Mouse (Mus musculus) ES-E14 (cell line): ENCODE measurements around the gene Plxnd1. TPM values are rescaled to one million over a fixed set of nuclear protein-coding genes. Genes with fewer than 3 reads are reported as not detected.

Source experiments
- DNase-seq: peaks from one replicate; pipeline ENCODE4 v3.0.0-alpha.2; 2013; ENCODE audit warnings: low read depth, low spot score
- H3K27ac ChIP-seq: 2 replicates; pipeline ENCODE4 v1.5.1; 2012; ENCODE audit warnings: low read depth, mild to moderate bottlenecking, low read length, moderate library complexity, mixed read lengths; ENCODE audit not compliant: poor library complexity, insufficient read depth, severe bottlenecking
- H3K36me3 ChIP-seq: 2 replicates; pipeline ENCODE4 v1.6.1; 2012; ENCODE audit warnings: mild to moderate bottlenecking, low read length, moderate library complexity, mixed read lengths; ENCODE audit not compliant: control insufficient read depth, poor library complexity, insufficient read depth, severe bottlenecking
- H3K4me1 ChIP-seq, 2 experiments: fragments of 150-350 bp in 1 of 2; sonication (generic) in 1 of 2; 2 replicates each; pipeline ENCODE4 v1.6.1; 2012; ENCODE audit warnings: low read length in 2 of 2, mild to moderate bottlenecking in 1 of 2, mixed read lengths in 1 of 2; ENCODE audit not compliant: control insufficient read depth in 2 of 2, insufficient read depth in 2 of 2, poor library complexity in 1 of 2
- H3K4me3 ChIP-seq, 2 experiments: fragments of 150-350 bp in 1 of 2; sonication (generic) in 1 of 2; 2 replicates each; pipeline ENCODE4 v1.5.1; 2012; ENCODE audit warnings: low read length in 2 of 2, low read depth in 1 of 2, mild to moderate bottlenecking in 1 of 2, mixed read lengths in 1 of 2; ENCODE audit not compliant: insufficient read depth in 1 of 2, poor library complexity in 1 of 2, severe bottlenecking in 1 of 2
- H3K9ac ChIP-seq: 2 replicates; pipeline ENCODE4 v1.6.1; 2012; ENCODE audit warnings: low read depth, mild to moderate bottlenecking, low read length, mixed read lengths; ENCODE audit not compliant: poor library complexity, insufficient read depth, severe bottlenecking
- H3K9me3 ChIP-seq: fragments of 150-350 bp; sonication (generic); 2 replicates; pipeline ENCODE4 v1.6.1; 2012; ENCODE audit warnings: low read depth, mild to moderate bottlenecking, low read length; ENCODE audit not compliant: control insufficient read depth, insufficient read depth
- CHD2 ChIP-seq: IDR thresholded peaks from 2 replicates; pipeline ENCODE4 v1.6.1; 2014; ENCODE audit warnings: mild to moderate bottlenecking, low read depth, low read length, inconsistent platforms
- HCFC1 ChIP-seq: IDR thresholded peaks from 2 replicates; pipeline ENCODE4 v1.6.1; 2012; ENCODE audit warnings: low read length, inconsistent platforms, borderline replicate concordance; ENCODE audit not compliant: insufficient read depth
- MAFK ChIP-seq: IDR thresholded peaks from 2 replicates; pipeline ENCODE4 v1.6.1; 2014; ENCODE audit warnings: mild to moderate bottlenecking, low read depth, low read length, inconsistent platforms; ENCODE audit not compliant: insufficient read depth
- ZC3H11A ChIP-seq: IDR thresholded peaks from 2 replicates; pipeline ENCODE4 v1.6.1; 2012; ENCODE audit warnings: low read depth, mild to moderate bottlenecking, inconsistent platforms, low read length, borderline replicate concordance
- ZNF384 ChIP-seq: IDR thresholded peaks from 2 replicates; pipeline ENCODE4 v1.6.1; 2012; ENCODE audit warnings: low read depth, low read length, inconsistent platforms
- in situ Hi-C, 2 experiments: fragments of 600-800 bp; cut with MboI; formaldehyde crosslinking; loops; one replicate each; pipeline ENCODE4 v1.15.1; 2025; ENCODE audit warnings: low sequenced_read_pairs in 2 of 2, inconsistent platforms in 1 of 2; ENCODE audit not compliant: unreplicated experiment in 2 of 2
- total RNA-seq: library from RNA; depleted of rRNA; stranded (reverse); fragments of 300-350 nt; gene quantifications from 2 replicates; pipeline ENCODE4 v1.2.3, GENCODE M21; 2012

The Plxnd1 gene
- total RNA-seq, 1 experiment = 8.7 TPM

GRCm38 (mm10) chr6:115998758-115999157, 4.0 kb upstream of the Plxnd1 start:
- H3K4me3 ChIP-seq = no peak overlapping the region
- no peak overlapping the region for H3K27ac ChIP-seq
- peaks cover 2 to 11% of the 10 kb centered on the region in 2 experiments; a peak in 1 of 4 replicates for H3K4me1 ChIP-seq
- in situ Hi-C loops = no loop called here
- no peak for DNase-seq
- H3K9ac ChIP-seq = no peak overlapping the region
- no peak for TF ChIP-seq HCFC1
- TF ChIP-seq CHD2 = no peak
- no peak for TF ChIP-seq ZNF384
- TF ChIP-seq MAFK = no peak
- no peak for TF ChIP-seq ZC3H11A
- no peaks in the 10 kb centered on the region for H3K9me3 ChIP-seq
- H3K36me3 ChIP-seq = no peaks in the 10 kb centered on the region

GRCm38 (mm10) chr6:115997726-115998311, 3.0 kb upstream of the Plxnd1 start:
- H3K4me1 ChIP-seq = peaks cover 2 to 9% of the 10 kb centered on the region in 2 experiments; a peak in 1 of 4 replicates
- in situ Hi-C loops = no loop called here
- no peak for DNase-seq
- no peaks in the 10 kb centered on the region for H3K36me3 ChIP-seq
- H3K4me3 ChIP-seq = no peak overlapping the region
- TF ChIP-seq HCFC1 (no peak), CHD2 (no peak)
- no peak overlapping the region for H3K27ac ChIP-seq
- no peak overlapping the region for H3K9ac ChIP-seq
- H3K9me3 ChIP-seq = no peaks in the 10 kb centered on the region

- Histone ChIP-seq H3K9ac (no peak overlapping the region), H3K4me1 (peaks cover 2 to 9% of the 10 kb centered on the region in 2 experiments; a peak in 1 of 4 replicates), H3K27ac (no peak overlapping the region), H3K4me3 (no peak overlapping the region), H3K9me3 (no peaks in the 10 kb centered on the region), H3K36me3 (no peaks in the 10 kb centered on the region)
- in situ Hi-C loops = no loop called here
- TF ChIP-seq HCFC1 (no peak), CHD2 (no peak), ZC3H11A (no peak), ZNF384 (no peak), MAFK (no peak)
- no peak for DNase-seq
Measured at GRCm38 (mm10) chr6:115996171-115996851, 1.5 kb upstream of the Plxnd1 start.

- Histone ChIP-seq H3K36me3 (no peaks in the 10 kb centered on the region), H3K9me3 (no peaks in the 10 kb centered on the region), H3K9ac (no peak overlapping the region), H3K4me3 (no peak overlapping the region), H3K4me1 (peaks cover 2 to 9% of the 10 kb centered on the region in 2 experiments; a peak in 1 of 4 replicates), H3K27ac (no peak overlapping the region)
- DNase-seq = no peak
- TF ChIP-seq CHD2 (no peak), MAFK (no peak)
- in situ Hi-C loops = no loop called here
Measured at GRCm38 (mm10) chr6:115995531-115995941, 731 bp upstream of the Plxnd1 start.
